ENCODE assay signal across 11 mouse cellular contexts in the genomic region with DNA sequence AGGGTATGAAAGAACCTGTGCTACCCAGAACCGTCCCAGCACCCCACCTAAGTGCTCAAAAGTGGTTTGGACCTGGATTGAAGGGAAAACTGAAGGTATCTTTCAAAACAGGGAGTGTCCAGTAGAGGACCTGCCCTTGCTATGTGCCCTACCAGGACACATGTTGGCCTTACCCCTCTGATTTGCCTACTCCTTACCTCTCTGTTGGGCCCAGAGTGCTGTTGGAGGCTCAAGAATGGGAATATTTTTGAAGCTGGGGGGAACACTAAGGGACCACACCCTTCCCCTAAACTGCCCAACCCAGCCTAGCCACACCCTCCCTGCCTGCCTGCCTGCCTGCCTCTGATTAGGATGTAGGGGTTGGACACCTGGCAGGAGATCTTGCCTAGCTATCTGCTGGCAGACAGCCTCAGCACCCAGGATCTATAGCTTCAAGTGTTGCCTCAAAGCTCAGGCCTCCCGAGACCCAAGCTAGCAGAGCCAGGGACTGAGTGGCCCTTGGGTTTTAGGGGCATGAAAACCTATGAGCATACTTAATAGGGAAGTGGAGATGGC. TPM values are rescaled to one million over a fixed set of nuclear protein-coding genes. Genes with fewer than 3 reads are reported as not detected.
A peak's percentile ranks its signal among the peaks of the same experiment; 100 is the strongest.
DNase-seq lines count a peak whose midpoint lies in the region; ATAC-seq and TF ChIP-seq lines count a peak whose summit lies in the region.
"Had no signal": no experiment of that assay in that cellular context is flagged by ENCODE, and none has a peak within 500 bp of the region (broad histone marks: within the 10 kb centered on the region; RNA-seq: fewer than 3 reads in every experiment).

No protein-coding gene starts in this region.

- 76% methylated on average over 2 of the region's 2 CpGs for WGBS in heart, embryonic 10.5 days
- WGBS in thymus, adult 2 months = 90% methylated on average over 2 of the region's 2 CpGs

- no peak for TF ChIP-seq POLR2A in thymus, adult 2 months (IDR thresholded peaks at IDR 0.05; ENCODE audit: control insufficient read depth, extremely low read depth, insufficient read depth, low read length, poor library complexity)

- no peaks in the 10 kb centered on the region for H3K9me3 ChIP-seq in heart, embryonic 10.5 days
- H3K9me3 ChIP-seq in G1E (replicated peaks) = no peaks in the 10 kb centered on the region
- no peaks in the 10 kb centered on the region for H3K9me3 ChIP-seq in erythroblast, embryonic 14.5 days (ENCODE audit: control insufficient read depth, low read length)
- H3K9me3 ChIP-seq in megakaryocyte, embryonic 14.5 days = no peaks in the 10 kb centered on the region

- peaks cover 11% of the 10 kb centered on the region; the same call in 1 of the 2 replicates for H3K36me3 ChIP-seq in heart, embryonic 10.5 days
- peaks cover 30% of the 10 kb centered on the region for H3K36me3 ChIP-seq in G1E (replicated peaks)
- H3K36me3 ChIP-seq in erythroblast, embryonic 14.5 days (ENCODE audit: control insufficient read depth) = peaks cover 76% of the 10 kb centered on the region
- peaks cover 18% of the 10 kb centered on the region for H3K36me3 ChIP-seq in megakaryocyte, embryonic 14.5 days (replicated peaks; ENCODE audit: low read length)
- H3K36me3 ChIP-seq in thymus, adult 2 months (ENCODE audit: control insufficient read depth, insufficient read depth, low read length) = no peaks in the 10 kb centered on the region

- peak; percentile 95 for DNase-seq in heart, embryonic 10.5 days (ENCODE audit: low spot score)
- DNase-seq in heart, adult 11 months = no peak
- DNase-seq in G1E (ENCODE audit: low spot score) = peak; percentile 83
- no peak for DNase-seq in thymus, adult 2 months
- DNase-seq in right cerebral cortex, postnatal 10 days (ENCODE audit: low spot score in 2 of 2) = no peak
- no peak for DNase-seq in Muller cell, postnatal 12 days (ENCODE audit: inconsistent ontology term)
- DNase-seq: cerebellum, postnatal 10 days had no signal

- peak overlapping the region; percentile 97 for H3K4me3 ChIP-seq in heart, embryonic 10.5 days
- H3K4me3 ChIP-seq in G1E (ENCODE audit: low read depth, low read length) = peak overlapping the region; percentile 90
- H3K4me3 ChIP-seq in erythroblast, embryonic 14.5 days (replicated peaks) = peak overlapping the region; percentile 81
- peak overlapping the region; percentile 96 for H3K4me3 ChIP-seq in megakaryocyte, embryonic 14.5 days (replicated peaks)
- H3K4me3 ChIP-seq in thymus, adult 2 months (ENCODE audit: control insufficient read depth, insufficient read depth, low read length) = no peak overlapping the region

- no peak for TF ChIP-seq CTCF in G1E (IDR thresholded peaks at IDR 0.05; ENCODE audit: low read depth, low read length)
- no peak for TF ChIP-seq CTCF in thymus, adult 2 months (IDR thresholded peaks at IDR 0.05; ENCODE audit: borderline replicate concordance, control insufficient read depth, extremely low read depth, insufficient read depth, low read length, poor library complexity)

- peak; percentile 82 for ATAC-seq in G1E (ENCODE audit: extremely low read depth, insufficient number of reproducible peaks, low FRiP score, poor library complexity, severe bottlenecking)

- peaks cover 41% of the 10 kb centered on the region for H3K4me1 ChIP-seq in heart, embryonic 10.5 days
- peaks cover 79% of the 10 kb centered on the region for H3K4me1 ChIP-seq in G1E (ENCODE audit: insufficient read depth, low read depth, low read length)
- peaks cover 80% of the 10 kb centered on the region for H3K4me1 ChIP-seq in erythroblast, embryonic 14.5 days (ENCODE audit: control insufficient read depth)
- peaks cover 59% of the 10 kb centered on the region for H3K4me1 ChIP-seq in megakaryocyte, embryonic 14.5 days
- H3K4me1 ChIP-seq in thymus, adult 2 months (replicated peaks; ENCODE audit: control insufficient read depth, insufficient read depth, low read length) = peaks cover 7% of the 10 kb centered on the region

- H3K27ac ChIP-seq in heart, embryonic 10.5 days = peak overlapping the region; percentile 99; the same call in 1 of the 2 replicates
- H3K27ac ChIP-seq in thymus, adult 2 months (ENCODE audit: control insufficient read depth, insufficient read depth, low read length) = no peak overlapping the region

- peaks cover 17% of the 10 kb centered on the region; the same call in 1 of the 2 replicates for H3K27me3 ChIP-seq in heart, embryonic 10.5 days (ENCODE audit: insufficient read depth, poor library complexity, severe bottlenecking)
- H3K27me3 ChIP-seq in G1E (ENCODE audit: insufficient read depth, low read length) = no peaks in the 10 kb centered on the region
- no peaks in the 10 kb centered on the region for H3K27me3 ChIP-seq in erythroblast, embryonic 14.5 days (ENCODE audit: control insufficient read depth)
- H3K27me3 ChIP-seq in megakaryocyte, embryonic 14.5 days (replicated peaks) = peaks cover 22% of the 10 kb centered on the region
- no peaks in the 10 kb centered on the region for H3K27me3 ChIP-seq in thymus, adult 2 months (ENCODE audit: control insufficient read depth, insufficient read depth, low read length)

RNA-seq across cellular contexts. Expression of a gene that starts 2.1 kb away (rescaled TPM):
- polyA plus RNA-seq in heart, embryonic 10.5 days (2016; fragmentation: Nextera tagmentation; extraction: Ambion mirVana) = 71.8 and 90.0 TPM in 2 replicates
- total RNA-seq in G1E (2014; fragmentation: Nextera tagmentation) (116 and 431 TPM in 2 replicates), G1E (2017) (41.4 and 42.1 TPM in 2 replicates)
- 81.8 and 136 TPM in 2 replicates for polyA plus RNA-seq in G1E (2012)
- polyA plus RNA-seq in erythroblast, embryonic 14.5 days (2012) = 164 and 218 TPM in 2 replicates
- 48.5 and 65.5 TPM in 2 replicates for polyA plus RNA-seq in megakaryocyte, embryonic 14.5 days (2012; ENCODE audit: insufficient read depth, low replicate concordance)
- 133 and 134 TPM in 2 replicates for polyA plus RNA-seq in thymus, adult 2 months (2012; rRNA removed)

RNA-seq across cellular contexts. Expression of a gene that starts 2.1 kb away (rescaled TPM):
- 0.15 and 0.85 TPM in 2 replicates for polyA plus RNA-seq in heart, embryonic 10.5 days (2016; fragmentation: Nextera tagmentation; extraction: Ambion mirVana)
- total RNA-seq in G1E (2014; fragmentation: Nextera tagmentation) = 0.38 and 1.7 TPM in 2 replicates
- total RNA-seq in G1E (2017) = 0.33 TPM in 1 of 2 replicates, not detected in the other
- polyA plus RNA-seq in G1E (2012) = 1.1 and 2.7 TPM in 2 replicates
- polyA plus RNA-seq in erythroblast, embryonic 14.5 days (2012) = 2.9 and 3.4 TPM in 2 replicates
- polyA plus RNA-seq in megakaryocyte, embryonic 14.5 days (2012; ENCODE audit: insufficient read depth, low replicate concordance) = not detected in 2 replicates
- 0.51 and 0.62 TPM in 2 replicates for polyA plus RNA-seq in thymus, adult 2 months (2012; rRNA removed)
- polyA plus RNA-seq: heart, embryonic 14.5 days had no signal

RNA-seq across cellular contexts. Expression of a gene that starts 9.7 kb away (rescaled TPM):
- 0.20 and 0.55 TPM in 2 replicates for polyA plus RNA-seq in heart, embryonic 10.5 days (2016; fragmentation: Nextera tagmentation; extraction: Ambion mirVana)
- not detected in 2 replicates for total RNA-seq in G1E (2014; fragmentation: Nextera tagmentation)
- 0.06 TPM in 1 of 2 replicates, not detected in the other for total RNA-seq in G1E (2017)
- polyA plus RNA-seq in G1E (2012) = 0.03 and 0.07 TPM in 2 replicates
- polyA plus RNA-seq in erythroblast, embryonic 14.5 days (2012) = 0.25 TPM in 2 replicates
- polyA plus RNA-seq in megakaryocyte, embryonic 14.5 days (2012; ENCODE audit: insufficient read depth, low replicate concordance) = not detected in 2 replicates
- polyA plus RNA-seq in thymus, adult 2 months (2012; rRNA removed) = 0.06 and 0.19 TPM in 2 replicates
- total RNA-seq: liver, adult 2 months had no signal
- polyA plus RNA-seq: heart, embryonic 14.5 days; liver, adult 2 months had no signal

RNA-seq across cellular contexts. Expression of a gene that starts 23.1 kb away (rescaled TPM):
- polyA plus RNA-seq in heart, embryonic 10.5 days (2016; fragmentation: Nextera tagmentation; extraction: Ambion mirVana) = 22.2 and 24.4 TPM in 2 replicates
- total RNA-seq in G1E (2014; fragmentation: Nextera tagmentation) = 9.1 and 10.8 TPM in 2 replicates
- total RNA-seq in G1E (2017) = 4.2 and 9.3 TPM in 2 replicates
- polyA plus RNA-seq in G1E (2012) = 12.4 and 13.5 TPM in 2 replicates
- polyA plus RNA-seq in erythroblast, embryonic 14.5 days (2012) = 0.68 and 1.0 TPM in 2 replicates
- 8.8 and 24.8 TPM in 2 replicates for polyA plus RNA-seq in megakaryocyte, embryonic 14.5 days (2012; ENCODE audit: insufficient read depth, low replicate concordance)
- 43.5 and 57.6 TPM in 2 replicates for polyA plus RNA-seq in thymus, adult 2 months (2012; rRNA removed)

RNA-seq across cellular contexts. Expression of a gene that starts 42.9 kb away (rescaled TPM):
- 20.1 and 21.4 TPM in 2 replicates for polyA plus RNA-seq in heart, embryonic 10.5 days (2016; fragmentation: Nextera tagmentation; extraction: Ambion mirVana)
- total RNA-seq in G1E (2014; fragmentation: Nextera tagmentation) (14.6 and 17.3 TPM in 2 replicates), G1E (2017) (2.8 and 3.2 TPM in 2 replicates)
- 41.6 and 47.8 TPM in 2 replicates for polyA plus RNA-seq in G1E (2012)
- polyA plus RNA-seq in erythroblast, embryonic 14.5 days (2012) = 6.2 and 6.3 TPM in 2 replicates
- polyA plus RNA-seq in megakaryocyte, embryonic 14.5 days (2012; ENCODE audit: insufficient read depth, low replicate concordance) = 12.2 and 39.3 TPM in 2 replicates
- polyA plus RNA-seq in thymus, adult 2 months (2012; rRNA removed) = 80.7 and 82.6 TPM in 2 replicates

Comparison
In these comparisons a context has a peak if more than half of its experiments do, and no peak if none do; other contexts are left out.
1. DNase-seq: peak in heart, embryonic 10.5 days (single experiment) and G1E (single experiment); none in heart, adult 11 months (single experiment), thymus, adult 2 months (single experiment), right cerebral cortex, postnatal 10 days (0 of 2) and Muller cell, postnatal 12 days (single experiment).